Mouse (Mus musculus) heart, embryonic 11.5 days (tissue): ENCODE measurements at regions not wholly inside any gene's neighbourhood (a gene's known extent, or its start where the extent isn't known, plus 50 kb on each side); places are given as distances from the start of the nearest gene placed in this dataset.
A peak's percentile ranks its signal among the peaks of the same experiment; 100 is the strongest.

Experiments
- ATAC-seq: fragments of 200-750 bp; cut with Nextera tagmentation; replicated peaks from 2 replicates; pipeline ENCODE4 v1.8.0; 2017; ENCODE audit warnings: moderate library complexity; ENCODE audit not compliant: insufficient number of reproducible peaks, low FRiP score, low TSS enrichment
- H3K27ac ChIP-seq: fragments of 300-500 bp; sonication (generic); 2 replicates; pipeline ENCODE4 v1.5.1; 2014; ENCODE audit warnings: mild to moderate bottlenecking, low read depth, low read length
- H3K27me3 ChIP-seq: fragments of 300-500 bp; sonication (generic); 2 replicates; pipeline ENCODE4 v1.6.1; 2014; ENCODE audit warnings: mild to moderate bottlenecking, low read length, mixed read lengths; ENCODE audit not compliant: control insufficient read depth, insufficient read depth
- H3K36me3 ChIP-seq: fragments of 300-500 bp; sonication (generic); 2 replicates; pipeline ENCODE4 v1.6.1; 2014; ENCODE audit warnings: mild to moderate bottlenecking, low read length, moderate library complexity, mixed read lengths; ENCODE audit not compliant: control insufficient read depth, insufficient read depth
- H3K4me1 ChIP-seq: fragments of 300-500 bp; sonication (generic); 2 replicates; pipeline ENCODE4 v1.6.1; 2014; ENCODE audit warnings: low read length; ENCODE audit not compliant: control insufficient read depth, insufficient read depth
- H3K4me2 ChIP-seq: fragments of 300-500 bp; sonication (generic); 2 replicates; pipeline ENCODE4 v1.6.1; 2014; ENCODE audit warnings: mild to moderate bottlenecking, moderate library complexity
- H3K4me3 ChIP-seq: fragments of 300-500 bp; sonication (generic); 2 replicates; pipeline ENCODE4 v1.5.1; 2014; ENCODE audit warnings: low read depth, low read length
- H3K9ac ChIP-seq: fragments of 300-500 bp; sonication (generic); 2 replicates; pipeline ENCODE4 v1.6.1; 2014; ENCODE audit warnings: mild to moderate bottlenecking, low read depth, low read length, moderate library complexity
- H3K9me3 ChIP-seq: fragments of 300-500 bp; sonication (generic); replicated peaks from 2 replicates; pipeline ENCODE4 v1.6.1; 2016; ENCODE audit warnings: low read length; ENCODE audit not compliant: control insufficient read depth
- WGBS: fragments of 180-500 bp; shearing (Covaris S2); extraction: QIAGEN DNeasy Blood & Tissue Kit; methylation state at CpG from one replicate; pipeline ENCODE4 v1.1.7; 2014; ENCODE audit not compliant: insufficient replicate concordance; 5-methylcytosine and 5-hydroxymethylcytosine counted together

DNA sequence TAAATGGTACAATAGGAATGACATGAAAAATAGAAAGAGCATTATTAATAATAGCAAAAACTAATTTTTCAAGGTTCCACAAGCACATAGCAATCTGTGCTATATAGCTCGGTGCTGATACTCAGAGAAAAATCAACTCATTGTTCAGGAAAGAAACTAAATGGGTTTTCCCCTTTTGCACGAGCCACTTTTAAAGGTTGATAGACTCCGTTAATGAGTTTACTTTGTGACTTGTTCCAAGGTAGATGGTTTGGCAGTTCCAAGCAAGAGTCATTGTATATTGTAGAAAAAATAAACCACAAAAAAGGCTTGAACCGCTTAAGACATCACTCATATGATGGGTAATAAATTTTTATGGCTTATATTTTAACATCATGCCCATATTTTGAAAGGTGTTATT is 105.0 kb upstream of the Intu start:
- Histone ChIP-seq H3K4me1 (no peaks in the 10 kb centered on the region), H3K27ac (no peak overlapping the region), H3K9ac (no peak overlapping the region), H3K9me3 (no peaks in the 10 kb centered on the region), H3K36me3 (no peaks in the 10 kb centered on the region), H3K4me3 (no peak overlapping the region), H3K27me3 (no peaks in the 10 kb centered on the region), H3K4me2 (no peak overlapping the region)
- WGBS: 78% methylated on average over 4 of the region's 4 CpGs
- ATAC-seq: no peak

DNA sequence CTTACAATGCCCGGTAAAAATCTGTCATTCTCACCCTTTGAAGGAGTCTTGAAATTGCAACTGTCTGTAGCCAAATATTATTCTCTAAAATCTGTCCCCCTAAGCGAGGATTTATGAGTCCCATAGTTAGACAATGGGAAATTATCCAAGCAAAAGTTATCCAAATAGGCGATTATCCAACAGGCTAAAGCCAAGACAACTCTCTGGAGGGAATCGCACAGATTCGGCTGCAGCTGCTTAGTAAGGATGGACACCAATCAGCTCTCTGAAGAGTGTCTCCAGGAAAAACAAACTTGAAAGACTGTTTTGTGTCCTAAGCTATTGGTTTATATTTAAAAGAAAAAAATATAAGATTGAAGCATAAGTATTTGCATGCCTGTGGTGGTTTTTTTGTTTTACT is 103.1 kb upstream of the Intu start:
- 70% methylated on average over 5 of the region's 5 CpGs for WGBS
- no peaks in the 10 kb centered on the region for H3K27me3 ChIP-seq
- no peaks in the 10 kb centered on the region for H3K36me3 ChIP-seq
- H3K9ac ChIP-seq: no peak overlapping the region
- no peaks in the 10 kb centered on the region for H3K9me3 ChIP-seq
- H3K4me3 ChIP-seq: no peak overlapping the region
- H3K4me1 ChIP-seq: no peaks in the 10 kb centered on the region
- no peak for ATAC-seq
- H3K4me2 ChIP-seq: no peak overlapping the region
- H3K27ac ChIP-seq: no peak overlapping the region

DNA sequence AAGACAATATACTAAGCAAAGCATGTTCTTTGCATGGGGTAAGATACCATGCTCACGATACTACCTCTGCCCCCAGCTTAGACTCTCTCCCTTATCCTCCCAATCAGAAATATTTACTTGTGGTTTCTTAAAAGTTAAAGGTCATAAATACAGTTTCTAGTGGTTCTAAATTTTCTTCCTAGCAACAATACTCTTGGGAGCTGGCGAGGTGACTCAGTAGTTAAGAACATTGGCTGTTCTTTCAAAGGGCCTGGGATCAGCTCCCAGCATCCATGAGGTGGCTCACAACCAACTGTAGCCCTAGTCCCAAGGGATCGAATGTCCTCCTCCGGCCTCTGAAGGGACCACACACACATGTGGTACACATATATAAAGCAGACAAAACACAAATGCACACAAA is 92.8 kb upstream of the Intu start:
- H3K36me3 ChIP-seq: no peaks in the 10 kb centered on the region
- no peaks in the 10 kb centered on the region for H3K27me3 ChIP-seq
- no peaks in the 10 kb centered on the region for H3K4me1 ChIP-seq
- ATAC-seq: no peak
- H3K9ac ChIP-seq: no peak overlapping the region
- H3K27ac ChIP-seq: no peak overlapping the region
- 85% methylated on average over 4 of the region's 4 CpGs for WGBS
- no peaks in the 10 kb centered on the region for H3K9me3 ChIP-seq
- H3K4me2 ChIP-seq: no peak overlapping the region
- no peak overlapping the region for H3K4me3 ChIP-seq

DNA sequence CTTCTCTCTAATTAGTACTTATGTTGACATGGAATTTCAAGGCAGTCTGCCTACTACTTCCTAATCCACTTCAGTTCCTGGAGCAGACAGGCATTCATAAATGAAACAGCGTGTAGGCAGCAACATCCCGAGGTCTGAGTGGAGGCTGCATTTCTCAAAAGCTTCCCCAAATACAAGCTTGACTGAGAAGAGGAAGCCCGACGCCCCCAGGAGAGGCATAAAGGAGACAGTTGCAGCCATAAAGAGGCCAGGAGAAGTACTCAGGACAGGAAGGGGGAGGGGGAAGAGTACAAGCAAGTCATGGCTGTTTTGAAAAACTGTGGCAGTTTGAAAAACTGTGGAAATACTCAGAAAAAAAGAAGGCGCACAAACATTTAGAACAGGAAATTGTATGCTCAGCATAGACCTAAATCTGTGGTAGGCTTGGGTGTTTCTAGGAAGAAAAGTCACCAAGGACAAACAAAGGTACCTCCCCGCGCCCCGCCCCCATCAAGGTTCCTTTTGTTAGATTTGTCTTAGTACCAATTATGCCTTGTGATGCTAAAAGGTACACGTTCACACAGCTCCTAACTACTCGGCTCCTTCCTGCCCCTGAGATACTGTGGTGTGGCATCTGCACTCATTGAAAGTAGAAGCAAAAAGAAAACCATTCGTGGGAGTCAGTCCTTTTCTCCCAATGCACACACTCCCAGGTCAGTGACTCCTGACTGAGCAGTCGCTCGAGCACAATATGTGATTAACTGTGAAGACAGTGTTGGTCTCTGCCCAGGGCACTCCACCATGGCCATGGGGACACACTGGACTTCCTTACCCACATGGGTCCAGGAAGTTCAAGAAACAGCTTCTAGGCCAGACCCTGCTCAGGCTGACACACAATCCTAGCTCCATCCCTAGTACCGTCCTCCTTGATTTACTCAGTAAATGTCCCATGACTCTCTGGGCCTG is 89.7 kb upstream of the Intu start:
- H3K4me2 ChIP-seq: no peak overlapping the region

DNA sequence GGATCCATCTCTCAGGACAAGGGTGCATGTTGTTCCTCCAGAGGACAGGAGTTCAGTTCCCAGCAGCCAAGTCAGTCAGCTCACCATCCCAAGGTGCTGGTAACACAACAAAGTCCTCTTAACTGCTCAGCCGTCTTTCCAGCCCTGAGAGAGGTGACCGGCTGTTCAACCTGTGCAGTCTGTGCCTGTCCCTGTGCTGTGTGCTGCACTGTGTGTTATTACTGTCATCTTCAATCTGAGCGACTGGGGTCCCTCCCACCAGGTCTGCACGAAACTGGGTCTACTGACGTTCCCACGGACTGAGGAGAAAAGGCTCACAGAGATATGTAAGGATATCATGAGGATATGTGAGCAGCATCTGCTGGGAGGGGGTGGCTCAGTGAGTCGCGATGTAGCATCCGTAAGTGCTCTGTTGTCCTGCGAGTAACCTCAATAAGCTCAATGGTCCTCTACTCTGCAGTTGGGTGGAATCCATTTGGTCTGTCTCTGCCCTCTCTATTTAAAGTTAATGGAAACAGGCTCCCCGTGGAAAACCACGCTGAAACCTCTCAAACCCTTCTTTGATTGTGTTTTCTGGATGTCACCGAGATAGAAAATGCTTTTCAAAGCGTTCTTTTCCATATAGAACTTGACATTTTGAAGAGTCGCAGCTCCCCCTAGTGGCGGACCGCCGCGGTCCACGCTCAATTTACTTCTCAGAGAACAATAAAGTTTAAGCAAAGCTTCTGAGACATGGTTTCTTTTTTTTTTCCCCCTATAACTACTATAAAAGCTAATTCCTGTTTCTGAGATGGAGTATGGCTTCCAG is 87.1 kb upstream of the Intu start:
- Histone ChIP-seq H3K9me3 (no peaks in the 10 kb centered on the region), H3K9ac (no peak overlapping the region), H3K4me2 (peak overlapping the region; percentile 20), H3K36me3 (no peaks in the 10 kb centered on the region), H3K27ac (no peak overlapping the region), H3K27me3 (no peaks in the 10 kb centered on the region), H3K4me3 (no peak overlapping the region), H3K4me1 (no peaks in the 10 kb centered on the region)
- WGBS: 29% methylated on average over 20 of the region's 20 CpGs
- ATAC-seq: no peak

More for the DNA sequence above, 89.7 kb upstream of the Intu start:
- no peak overlapping the region for H3K4me3 ChIP-seq
- H3K27ac ChIP-seq: no peak overlapping the region
- H3K9me3 ChIP-seq: no peaks in the 10 kb centered on the region
- H3K36me3 ChIP-seq: no peaks in the 10 kb centered on the region
- H3K9ac ChIP-seq: no peak overlapping the region
- ATAC-seq: no peak
- 66% methylated on average over 14 of the region's 14 CpGs for WGBS
- H3K27me3 ChIP-seq: no peaks in the 10 kb centered on the region
- no peaks in the 10 kb centered on the region for H3K4me1 ChIP-seq

DNA sequence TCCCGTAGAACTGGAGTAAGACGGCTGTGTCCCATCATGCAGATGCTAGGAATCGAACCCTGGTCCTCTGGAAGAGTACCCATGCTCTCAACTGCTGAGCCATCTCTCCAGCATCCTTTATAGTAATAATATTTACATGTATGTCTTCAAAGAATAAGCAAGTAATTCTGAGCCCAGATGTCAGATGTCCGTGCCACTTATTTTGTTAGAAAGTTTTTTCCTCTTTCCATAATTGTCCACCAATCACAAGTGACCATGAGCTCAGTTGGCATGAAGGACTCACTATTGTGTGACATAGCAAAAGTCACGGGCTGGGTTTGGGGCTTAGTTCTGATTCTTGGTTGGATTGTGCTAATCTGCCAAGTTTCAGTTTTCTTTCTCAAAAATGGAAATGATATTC is 78.1 kb upstream of the Intu start:
- Histone ChIP-seq H3K36me3 (no peaks in the 10 kb centered on the region), H3K9me3 (no peaks in the 10 kb centered on the region), H3K4me2 (no peak overlapping the region), H3K27ac (0 out of 2 replicates have a peak overlapping the region, but pooled peaks have one; percentile 15), H3K4me1 (peaks cover 7% of the 10 kb centered on the region), H3K9ac (no peak overlapping the region), H3K4me3 (no peak overlapping the region), H3K27me3 (no peaks in the 10 kb centered on the region)
- ATAC-seq: no peak
- 84% methylated on average over 5 of the region's 5 CpGs for WGBS

DNA sequence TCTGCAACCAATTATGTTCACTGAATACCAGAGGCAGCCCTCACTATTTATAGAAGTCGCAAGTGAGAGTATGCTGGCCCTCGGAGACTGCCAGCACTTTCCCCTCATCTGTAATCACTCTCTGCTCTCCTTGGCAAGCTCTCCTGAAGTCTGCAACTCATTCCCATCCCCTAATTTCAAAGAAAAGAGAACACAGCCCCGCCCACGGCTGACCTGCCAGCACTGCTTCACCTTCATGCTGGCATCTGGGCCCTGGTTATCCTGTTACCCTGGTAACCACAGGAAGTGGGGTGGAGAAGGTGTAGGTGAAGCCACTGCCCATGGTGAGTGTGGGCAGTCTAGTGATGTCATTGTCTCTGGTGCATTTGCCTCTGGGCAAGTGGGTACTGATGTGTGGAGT is 77.5 kb upstream of the Intu start:
- Histone ChIP-seq H3K4me3 (no peak overlapping the region), H3K27ac (peak overlapping the region; percentile 57), H3K4me1 (peaks cover 7% of the 10 kb centered on the region), H3K9ac (no peak overlapping the region), H3K36me3 (no peaks in the 10 kb centered on the region), H3K4me2 (no peak overlapping the region), H3K9me3 (no peaks in the 10 kb centered on the region), H3K27me3 (no peaks in the 10 kb centered on the region)
- ATAC-seq: no peak; the same call in 1 of the 2 replicates
- WGBS: 22% methylated on average over 4 of the region's 4 CpGs

DNA sequence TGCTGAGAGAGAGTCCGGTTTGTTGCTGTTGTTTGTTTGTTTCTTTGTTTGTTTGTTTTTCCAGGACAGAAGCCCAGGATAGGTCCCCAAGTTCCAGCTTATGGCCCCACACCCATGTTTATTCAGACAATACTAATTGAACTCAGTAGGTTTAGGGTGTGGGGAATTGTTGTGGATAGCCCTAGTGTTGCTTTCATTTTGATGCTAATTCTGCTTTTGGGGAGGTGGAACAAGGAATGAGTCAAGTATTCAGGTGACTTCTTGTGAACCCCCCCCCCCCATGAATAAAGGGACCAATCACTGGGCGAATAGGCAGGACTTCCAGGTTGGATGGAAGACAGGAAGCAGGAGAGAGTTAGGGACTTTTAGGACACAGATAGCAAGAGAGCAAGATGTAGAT is 75.0 kb upstream of the Intu start:
- no peak for ATAC-seq
- H3K36me3 ChIP-seq: no peaks in the 10 kb centered on the region
- H3K27me3 ChIP-seq: no peaks in the 10 kb centered on the region
- no peaks in the 10 kb centered on the region for H3K9me3 ChIP-seq
- no peak overlapping the region for H3K9ac ChIP-seq
- no peak overlapping the region for H3K4me2 ChIP-seq
- peaks cover 7% of the 10 kb centered on the region for H3K4me1 ChIP-seq
- H3K27ac ChIP-seq: no peak overlapping the region
- 75% methylated on average over 2 of the region's 2 CpGs for WGBS
- H3K4me3 ChIP-seq: no peak overlapping the region
